Mouse (Mus musculus) CH12.LX (cell line): ENCODE measurements at regions not wholly inside any gene's neighbourhood (a gene's known extent, or its start where the extent isn't known, plus 50 kb on each side); places are given as distances from the start of the nearest gene placed in this dataset.

Experiments
- DNase-seq: peaks from one replicate; pipeline ENCODE4 v3.0.0-alpha.2; 2013; ENCODE audit errors: extremely low read depth
- H3K27ac ChIP-seq: 2 replicates; pipeline ENCODE4 v1.5.1; 2012; ENCODE audit warnings: low read depth, mild to moderate bottlenecking, control low read depth, moderate library complexity; ENCODE audit not compliant: insufficient read depth
- H3K27me3 ChIP-seq: replicated peaks from 2 replicates; pipeline ENCODE3; 2012; ENCODE audit warnings: inconsistent platforms
- H3K36me3 ChIP-seq, 2 experiments: replicated peaks in 1 of 2; 2 replicates each; pipeline versions ENCODE3 to v1.6.1; 2012; ENCODE audit warnings: inconsistent platforms in 1 of 2, low read length in 1 of 2, mild to moderate bottlenecking in 1 of 2, mixed read lengths in 1 of 2, moderate library complexity in 1 of 2; ENCODE audit not compliant: control insufficient read depth in 1 of 2, insufficient read depth in 1 of 2
- H3K4me1 ChIP-seq, 2 experiments: 2 replicates each; pipeline ENCODE4 v1.6.1; 2012; ENCODE audit warnings: inconsistent platforms in 1 of 2, moderate library complexity in 1 of 2; ENCODE audit not compliant: insufficient read depth in 2 of 2, control insufficient read depth in 1 of 2
- H3K4me2 ChIP-seq: 2 replicates; pipeline ENCODE4 v1.6.1; 2012; ENCODE audit warnings: low read depth, mild to moderate bottlenecking, control low read depth; ENCODE audit not compliant: poor library complexity, insufficient read depth, severe bottlenecking
- H3K4me3 ChIP-seq, 3 experiments: fragments of 150-350 bp in 1 of 3; sonication (generic) in 1 of 3; replicated peaks in 1 of 3; 2 replicates each; pipeline versions ENCODE3 to v1.5.1; 2011 to 2012; ENCODE audit warnings: low read depth in 2 of 3, low read length in 2 of 3, mild to moderate bottlenecking in 2 of 3, moderate library complexity in 2 of 3, control low read depth in 1 of 3, improper control_type of control experiment in 1 of 3, inconsistent platforms in 1 of 3, mixed read lengths in 1 of 3; ENCODE audit not compliant: poor library complexity in 1 of 3
- H3K79me2 ChIP-seq: replicated peaks from 2 replicates; pipeline ENCODE4 v1.6.1; 2012; ENCODE audit warnings: mild to moderate bottlenecking, moderate library complexity; ENCODE audit not compliant: control insufficient read depth, poor library complexity, insufficient read depth, severe bottlenecking; ENCODE audit errors: extremely low read depth
- H3K9ac ChIP-seq: 2 replicates; pipeline ENCODE4 v1.6.1; 2012; ENCODE audit warnings: low read depth, mild to moderate bottlenecking, control low read depth, moderate library complexity; ENCODE audit not compliant: insufficient read depth
- H3K9me3 ChIP-seq: replicated peaks from 2 replicates; pipeline ENCODE3; 2012; ENCODE audit warnings: low read length, inconsistent platforms, mixed read lengths
- CHD1 ChIP-seq: IDR thresholded peaks from 2 replicates; pipeline ENCODE4 v1.6.1; 2012; ENCODE audit warnings: low read depth, low read length, improper control_type of control experiment, inconsistent platforms
- CTCF ChIP-seq, 2 experiments: IDR thresholded peaks in 1 of 2; conservative IDR thresholded peaks in 1 of 2; 2 replicates each; pipeline ENCODE4 v1.5.1; 2011 to 2012; ENCODE audit warnings: low read depth in 2 of 2, low read length in 2 of 2, improper control_type of control experiment in 1 of 2, inconsistent platforms in 1 of 2, mild to moderate bottlenecking in 1 of 2, moderate library complexity in 1 of 2
- ELF1 ChIP-seq: IDR thresholded peaks from 2 replicates; pipeline ENCODE4 v1.6.1; 2014; ENCODE audit warnings: low read depth, mild to moderate bottlenecking, inconsistent platforms, low read length, improper control_type of control experiment
- GABPA ChIP-seq: IDR thresholded peaks from 2 replicates; pipeline ENCODE4 v1.6.1; 2012; ENCODE audit warnings: low read depth, low read length, improper control_type of control experiment, inconsistent platforms; ENCODE audit not compliant: insufficient replicate concordance
- IRF4 ChIP-seq: IDR thresholded peaks from 2 replicates; pipeline ENCODE4 v1.6.1; 2014; ENCODE audit warnings: low read depth, mild to moderate bottlenecking, inconsistent platforms, low read length, improper control_type of control experiment
- JUN ChIP-seq: IDR thresholded peaks from 2 replicates; pipeline ENCODE4 v1.6.1; 2011; ENCODE audit warnings: low read depth, mild to moderate bottlenecking, low read length, improper control_type of control experiment, moderate library complexity; ENCODE audit not compliant: insufficient read depth
- JUND ChIP-seq: conservative IDR thresholded peaks from 2 replicates; pipeline ENCODE4 v1.6.1; 2011; ENCODE audit warnings: low read depth, low read length, improper control_type of control experiment
- KAT2A ChIP-seq: IDR thresholded peaks from 2 replicates; pipeline ENCODE4 v1.6.1; 2012; ENCODE audit warnings: low read length, improper control_type of control experiment, inconsistent platforms; ENCODE audit not compliant: insufficient replicate concordance
- MEF2A ChIP-seq: IDR thresholded peaks from 2 replicates; pipeline ENCODE4 v1.6.1; 2014; ENCODE audit warnings: low read depth, mild to moderate bottlenecking, inconsistent platforms, low read length, improper control_type of control experiment, borderline replicate concordance
- MXI1 ChIP-seq: IDR thresholded peaks from 2 replicates; pipeline ENCODE4 v1.6.1; 2011; ENCODE audit warnings: mild to moderate bottlenecking, low read depth, low read length, improper control_type of control experiment
- PAX5 ChIP-seq: IDR thresholded peaks from 2 replicates; pipeline ENCODE4 v1.6.1; 2012; ENCODE audit warnings: low read length, inconsistent platforms, mixed read lengths
- POLR2A ChIP-seq: IDR thresholded peaks from 2 replicates; pipeline ENCODE4 v1.6.1; 2011; ENCODE audit warnings: low read depth, mild to moderate bottlenecking, improper control_type of control experiment, low read length
- RAD21 ChIP-seq: IDR thresholded peaks from 2 replicates; pipeline ENCODE4 v1.6.1; 2011; ENCODE audit warnings: low read depth, mild to moderate bottlenecking, low read length, improper control_type of control experiment, moderate library complexity
- SMC3 ChIP-seq: IDR thresholded peaks from 2 replicates; pipeline ENCODE4 v1.6.1; 2011; ENCODE audit warnings: low read depth, low read length, improper control_type of control experiment
- UBTF ChIP-seq: IDR thresholded peaks from 2 replicates; pipeline ENCODE4 v1.6.1; 2012; ENCODE audit warnings: low read depth, mild to moderate bottlenecking, inconsistent platforms, low read length, improper control_type of control experiment, moderate library complexity
- USF2 ChIP-seq: conservative IDR thresholded peaks from 2 replicates; pipeline ENCODE4 v1.6.1; 2011; ENCODE audit warnings: low read depth, low read length, improper control_type of control experiment
- ZC3H11A ChIP-seq: IDR thresholded peaks from 2 replicates; pipeline ENCODE4 v1.6.1; 2012; ENCODE audit warnings: low read depth, mild to moderate bottlenecking, inconsistent platforms, low read length, improper control_type of control experiment
- dilution Hi-C: fragments of 300-500 bp; cut with MboI; formaldehyde crosslinking; loops from 2 replicates; pipeline ENCODE4 v1.14.3; 2020; ENCODE audit warnings: low sequenced_read_pairs; ENCODE audit not compliant: extremely low pct_unique_long_range_greater_than_20kb, extremely low pct_ligation_motif_present
- in situ Hi-C: fragments of 300-500 bp; cut with MboI; formaldehyde crosslinking; loops from 3 replicates; pipeline ENCODE4 v1.14.3; 2019; ENCODE audit warnings: low sequenced_read_pairs, low pct_ligation_motif_present, low pct_unique_long_range_greater_than_20kb, mixed read lengths

DNA sequence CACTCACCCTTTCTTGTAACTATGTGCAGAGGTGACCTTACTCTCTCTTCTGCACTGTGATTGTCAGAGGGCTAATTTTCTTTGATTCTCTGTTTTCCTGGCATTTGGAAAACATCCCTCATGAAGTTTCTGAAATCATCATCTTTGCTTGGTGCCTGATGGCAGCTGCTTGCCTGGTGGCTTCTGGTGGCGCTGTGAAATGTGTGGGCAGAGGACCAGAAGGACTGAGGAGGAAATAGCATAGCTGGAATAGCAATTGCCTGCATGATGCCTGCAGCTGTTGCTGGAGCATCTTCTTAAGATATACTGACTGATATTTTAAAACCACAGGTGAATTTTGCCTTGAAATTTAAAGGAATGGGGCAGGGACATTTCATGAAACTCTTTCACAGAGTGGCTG is 502.6 kb upstream of the Pkn2 start:
- dilution Hi-C loops (no loop called here), in situ Hi-C loops (no loop called here)
- Histone ChIP-seq H3K4me1 (0 out of 4 replicates have a peak, but pooled peaks cover 0 to 6% of the 10 kb centered on the region in 2 experiments), H3K9ac (no peak overlapping the region), H3K9me3 (peaks cover 3% of the 10 kb centered on the region), H3K27me3 (no peaks in the 10 kb centered on the region)
- no peak for DNase-seq
- TF ChIP-seq ELF1 (no peak), UBTF (no peak), PAX5 (no peak), CHD1 (no peak), CTCF (conservative IDR thresholded peaks at IDR 0.05 in 1 of 2, IDR thresholded peaks at IDR 0.05 in 1 of 2; ENCODE audit: low read depth in 2 of 2, low read length in 2 of 2) (no peak), MEF2A (no peak), MXI1 (no peak), GABPA (no peak)
- TF ChIP-seq, all 38 proteins: peak for 0
- no peak overlapping the region for H3K4me3 ChIP-seq
- H3K36me3 ChIP-seq = no peaks in the 10 kb centered on the region
- no peak overlapping the region for H3K4me2 ChIP-seq
- H3K27ac ChIP-seq = no peak overlapping the region
- no peaks in the 10 kb centered on the region for H3K79me2 ChIP-seq

- no peaks in the 10 kb centered on the region for H3K27me3 ChIP-seq
- H3K9me3 ChIP-seq = peaks cover 3% of the 10 kb centered on the region
- TF ChIP-seq CTCF (conservative IDR thresholded peaks at IDR 0.05 in 1 of 2, IDR thresholded peaks at IDR 0.05 in 1 of 2; ENCODE audit: low read depth in 2 of 2, low read length in 2 of 2) (peak; percentile 86 to 92), MEF2A (no peak), UBTF (no peak), ZC3H11A (no peak; the same call in 1 of the 2 replicates), KAT2A (no peak), IRF4 (no peak; the same call in 1 of the 2 replicates), SMC3 (peak; percentile 93), GABPA (no peak), RAD21 (peak; percentile 90), JUN (no peak), JUND (no peak), USF2 (no peak), ELF1 (peak; percentile 75), CHD1 (no peak), POLR2A (no peak)
- dilution Hi-C loops = no loop called here
- H3K4me3 ChIP-seq = no peak overlapping the region
- no peak overlapping the region for H3K9ac ChIP-seq
- H3K79me2 ChIP-seq = no peaks in the 10 kb centered on the region
- peak; percentile 95 for DNase-seq
- peak overlapping the region; percentile 78; the same call in 1 of the 2 replicates for H3K4me2 ChIP-seq
- in situ Hi-C loops = no loop called here
- no peaks in the 10 kb centered on the region for H3K36me3 ChIP-seq
- H3K27ac ChIP-seq = no peak overlapping the region
- peaks cover 0 to 10% of the 10 kb centered on the region in 2 experiments; a peak in 1 of 4 replicates for H3K4me1 ChIP-seq
Measured at GRCm38 (mm10) chr3:143379193-143379592, 497.4 kb upstream of the Pkn2 start.
